Mouse (Mus musculus) lung, postnatal 36 days (tissue): ENCODE results near the gene Gm49320.

Source experiments
- DNase-seq: peaks from one replicate; pipeline ENCODE4 v3.0.0; 2022; ENCODE audit warnings: mixed read lengths

The Gm49320 gene

DNA sequence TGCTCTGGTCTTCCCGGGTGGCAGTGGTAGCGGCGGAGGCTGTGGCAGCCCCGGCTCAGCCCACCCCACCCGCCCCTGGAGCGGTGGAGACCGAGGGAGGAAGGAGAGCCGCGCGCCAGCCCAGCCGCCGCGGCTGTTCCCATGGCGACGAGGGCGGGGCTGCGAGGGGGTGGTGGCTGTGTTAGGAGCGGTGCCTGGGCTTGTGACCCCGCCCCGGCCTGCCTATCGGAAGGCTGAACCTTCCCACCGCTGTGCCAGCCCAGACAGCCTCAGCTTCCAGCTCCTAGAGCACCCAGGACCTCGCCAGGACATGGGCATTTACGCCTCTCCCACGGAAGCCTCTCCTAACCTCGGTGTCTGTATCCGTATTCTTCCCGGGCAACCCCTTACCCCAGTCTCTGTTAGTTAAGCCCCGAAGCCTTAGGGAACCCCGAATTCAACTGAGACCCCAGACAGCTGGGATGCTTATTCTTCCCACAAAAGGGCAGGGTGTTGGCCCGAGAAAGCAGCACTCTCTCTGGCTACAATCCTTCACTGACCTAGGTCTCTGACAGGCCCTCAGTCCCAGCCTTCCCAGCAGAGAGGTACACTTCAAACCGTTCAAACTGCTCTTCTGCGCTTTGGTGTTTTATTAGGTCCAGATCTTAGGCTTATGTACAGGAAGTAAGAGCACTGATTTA, 20.6 kb downstream of the Gm49320 start, which contains the start of gene Ctxn1:
Gene Ctxn1 (minus strand): TSS at position 150 of the 680 bp plus-strand sequence.
- peak; percentile 98 for DNase-seq

DNA sequence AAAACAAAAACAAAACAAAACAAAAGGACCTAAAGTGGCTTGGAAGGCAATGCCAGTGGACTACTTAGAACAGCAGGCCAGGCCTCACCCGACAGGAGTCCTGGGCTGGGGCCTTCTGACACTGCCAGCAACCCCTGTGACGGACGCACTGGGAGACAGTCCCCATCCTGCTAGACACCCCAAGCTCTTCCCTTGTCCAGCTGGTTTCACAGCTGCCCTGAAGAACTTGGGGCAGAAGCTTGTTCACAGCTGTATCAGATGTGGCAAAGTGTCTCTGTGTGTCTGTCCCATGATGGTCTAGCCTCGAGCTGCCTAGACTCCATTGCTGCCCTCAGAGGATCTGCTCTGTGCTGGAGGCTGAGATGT, 21.1 kb downstream of the Gm49320 start:
- no peak for DNase-seq

DNA sequence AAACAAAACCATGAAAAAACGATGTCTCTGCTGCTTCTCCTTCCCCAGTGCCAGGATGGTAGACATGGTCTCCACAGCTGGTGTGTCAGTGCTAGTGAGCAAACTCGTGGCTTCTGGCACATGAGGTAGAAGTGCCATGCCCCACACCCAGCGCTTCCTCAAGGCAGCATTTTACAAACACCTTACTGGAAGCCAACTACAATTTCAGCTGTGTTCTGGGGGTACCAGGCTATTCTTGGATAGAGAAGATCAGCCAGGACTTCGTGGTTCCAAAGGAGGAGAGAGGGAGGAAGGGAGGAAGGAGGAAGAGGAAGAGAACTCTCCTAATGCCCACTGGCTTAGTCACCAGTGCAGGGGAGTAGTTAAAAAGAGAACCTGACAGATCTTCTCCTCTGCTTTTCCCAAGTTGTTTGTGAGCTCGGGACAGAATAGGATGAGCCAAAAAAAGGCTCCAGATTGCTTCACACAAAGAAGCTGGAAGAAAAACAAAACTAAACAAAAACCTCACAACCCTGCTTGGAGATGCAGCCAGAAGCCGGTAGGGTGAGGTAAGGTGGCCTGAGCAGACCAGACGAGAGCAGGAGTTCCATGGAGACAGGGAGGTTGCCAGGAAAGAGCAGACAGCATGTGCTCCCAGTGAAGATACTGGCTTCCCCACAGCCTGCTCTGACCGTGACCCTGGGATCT, 24.6 kb downstream of the Gm49320 start:
- no peak for DNase-seq

- no peak for DNase-seq
Observed at GRCm38 (mm10) chr8:4265160-4265914, 26.7 kb downstream of the Gm49320 start.

GRCm38 (mm10) chr8:4267627-4268026, 29.0 kb downstream of the Gm49320 start:
- DNase-seq = no peak

GRCm38 (mm10) chr8:4269609-4270008, 30.9 kb downstream of the Gm49320 start:
- no peak for DNase-seq

- peak; percentile 98 for DNase-seq
Observed at GRCm38 (mm10) chr8:4275275-4276110, 36.8 kb downstream of the Gm49320 start, which contains the start of gene Timm44. Gene Timm44, minus strand, starts transcription at chr8:4275913.

- DNase-seq = no peak
Observed at GRCm38 (mm10) chr8:4276111-4276465, 37.4 kb downstream of the Gm49320 start.

DNA sequence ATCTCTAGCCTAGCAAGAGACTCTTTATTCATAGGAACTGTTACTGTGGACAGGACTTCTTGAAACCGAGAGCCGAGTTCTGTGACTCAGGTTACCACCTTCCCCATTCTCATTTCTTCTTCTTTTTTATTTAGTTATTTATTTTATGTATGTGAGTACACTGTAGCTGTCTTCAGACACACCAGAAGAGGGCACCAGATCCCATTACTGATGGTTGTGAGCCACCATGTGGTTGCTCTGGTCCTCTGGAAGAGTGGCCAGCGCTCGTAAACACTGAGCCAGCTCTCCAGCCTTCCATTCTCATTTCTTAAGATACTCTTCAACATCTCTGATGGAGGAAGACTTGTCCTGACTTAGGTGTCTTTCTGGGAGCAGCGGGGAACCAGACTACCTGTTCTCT, 54.1 kb downstream of the Gm49320 start:
- DNase-seq = no peak

- no peak for DNase-seq
Observed at GRCm38 (mm10) chr8:4297822-4298221, 59.2 kb downstream of the Gm49320 start.
